Mouse (Mus musculus) embryo, embryonic 11.5 days (tissue): ENCODE measurements at regions not wholly inside any gene's neighbourhood (a gene's known extent, or its start where the extent isn't known, plus 50 kb on each side); places are given as distances from the start of the nearest gene placed in this dataset.

Experiments used
- DNase-seq: peaks from one replicate; pipeline ENCODE4 v3.0.0-alpha.2; 2012; ENCODE audit warnings: low read depth, low spot score

- peak; percentile 4 for DNase-seq
Observed at GRCm38 (mm10) chr6:49523184-49523583, 127.8 kb downstream of the Stk31 start.

- no peak for DNase-seq
Observed at GRCm38 (mm10) chr6:49523696-49524095, 128.3 kb downstream of the Stk31 start.

- no peak for DNase-seq
Observed at GRCm38 (mm10) chr6:49533956-49534355, 138.6 kb downstream of the Stk31 start.

- DNase-seq: no peak
Observed at GRCm38 (mm10) chr6:49534551-49534950, 139.1 kb downstream of the Stk31 start.

GRCm38 (mm10) chr6:49544946-49545345 lies 149.5 kb downstream of the Stk31 start:
- DNase-seq: no peak

GRCm38 (mm10) chr6:49555069-49555468 lies 159.7 kb downstream of the Stk31 start:
- DNase-seq: no peak

- DNase-seq: no peak
Observed at GRCm38 (mm10) chr6:49558508-49558907, 163.1 kb downstream of the Stk31 start.

GRCm38 (mm10) chr6:49559112-49559511 lies 163.7 kb downstream of the Stk31 start:
- DNase-seq: no peak

- no peak for DNase-seq
Observed at GRCm38 (mm10) chr6:49578340-49578739, 182.9 kb downstream of the Stk31 start.

- DNase-seq: no peak
Observed at GRCm38 (mm10) chr6:49579691-49580090, 184.3 kb downstream of the Stk31 start.

- DNase-seq: no peak
Observed at GRCm38 (mm10) chr6:49582040-49582707, 186.8 kb downstream of the Stk31 start.

GRCm38 (mm10) chr6:49586553-49586952 lies 191.1 kb downstream of the Stk31 start:
- DNase-seq: no peak

- DNase-seq: no peak
Observed at GRCm38 (mm10) chr6:49588677-49589076, 193.3 kb downstream of the Stk31 start.

GRCm38 (mm10) chr6:49590927-49591631 lies 195.7 kb downstream of the Stk31 start:
- no peak for DNase-seq

- no peak for DNase-seq
Observed at GRCm38 (mm10) chr6:49591632-49592000, 196.2 kb downstream of the Stk31 start.

GRCm38 (mm10) chr6:49592676-49593075 lies 197.3 kb downstream of the Stk31 start:
- no peak for DNase-seq

GRCm38 (mm10) chr6:49603201-49603600 lies 207.8 kb downstream of the Stk31 start:
- no peak for DNase-seq

GRCm38 (mm10) chr6:49603844-49604243 lies 208.4 kb downstream of the Stk31 start:
- no peak for DNase-seq

GRCm38 (mm10) chr6:49606028-49606427 lies 210.6 kb downstream of the Stk31 start:
- DNase-seq: no peak

- no peak for DNase-seq
Observed at GRCm38 (mm10) chr6:49606626-49607158, 211.3 kb downstream of the Stk31 start.

- DNase-seq: no peak
Observed at GRCm38 (mm10) chr6:49624080-49624479, 198.4 kb upstream of the Npy start.

- no peak for DNase-seq
Observed at GRCm38 (mm10) chr6:49624564-49624963, 197.9 kb upstream of the Npy start.

GRCm38 (mm10) chr6:49633470-49634095 lies 188.9 kb upstream of the Npy start:
- no peak for DNase-seq
